Mouse (Mus musculus) liver, embryonic 11.5 days (tissue): ENCODE results near the gene Rcbtb2. TPM values are rescaled to one million over a fixed set of nuclear protein-coding genes. Genes with fewer than 3 reads are reported as not detected.
A peak's percentile ranks its signal among the peaks of the same experiment; 100 is the strongest.

Experiments used
- ATAC-seq: fragments of 200-750 bp; cut with Nextera tagmentation; replicated peaks from 2 replicates; pipeline ENCODE4 v1.8.0; 2017; ENCODE audit warnings: moderate number of reproducible peaks, mild to moderate bottlenecking, moderate TSS enrichment, moderate library complexity; ENCODE audit not compliant: low FRiP score
- DNase-seq: peaks from one replicate; pipeline ENCODE4 v3.0.0-alpha.2; 2017; ENCODE audit warnings: low spot score
- H3K27ac ChIP-seq: fragments of 300-500 bp; sonication (generic); 2 replicates; pipeline ENCODE4 v1.5.1; 2014; ENCODE audit warnings: mild to moderate bottlenecking, low read depth, low read length, control low read depth
- H3K27me3 ChIP-seq: fragments of 300-500 bp; sonication (generic); replicated peaks from 2 replicates; pipeline ENCODE4 v1.6.1; 2014; ENCODE audit warnings: low read length, mixed read lengths; ENCODE audit not compliant: control insufficient read depth, insufficient read depth
- H3K36me3 ChIP-seq: fragments of 300-500 bp; sonication (generic); 2 replicates; pipeline ENCODE4 v1.6.1; 2014; ENCODE audit warnings: mild to moderate bottlenecking, low read length, moderate library complexity, mixed read lengths; ENCODE audit not compliant: control insufficient read depth, insufficient read depth
- H3K4me1 ChIP-seq: fragments of 300-500 bp; sonication (generic); replicated peaks from 2 replicates; pipeline ENCODE4 v1.6.1; 2014; ENCODE audit warnings: low read length, mixed read lengths; ENCODE audit not compliant: control insufficient read depth, insufficient read depth
- H3K4me2 ChIP-seq: fragments of 300-500 bp; sonication (generic); 2 replicates; pipeline ENCODE4 v1.6.1; 2014; ENCODE audit warnings: mild to moderate bottlenecking, control low read depth, moderate library complexity
- H3K4me3 ChIP-seq: fragments of 300-500 bp; sonication (generic); 2 replicates; pipeline ENCODE4 v1.5.1; 2014; ENCODE audit warnings: low read depth, low read length, control low read depth
- H3K9ac ChIP-seq: fragments of 300-500 bp; sonication (generic); 2 replicates; pipeline ENCODE4 v1.6.1; 2014; ENCODE audit warnings: low read depth, low read length, control low read depth
- H3K9me3 ChIP-seq: fragments of 300-500 bp; sonication (generic); 2 replicates; pipeline ENCODE4 v1.6.1; 2016; ENCODE audit warnings: low read length, inconsistent platforms, mixed read lengths; ENCODE audit not compliant: control insufficient read depth
- WGBS: fragments of 180-500 bp; shearing (Covaris S2); extraction: QIAGEN DNeasy Blood & Tissue Kit; methylation state at CpG from one replicate; pipeline ENCODE4 v1.1.7; 2014; 5-methylcytosine and 5-hydroxymethylcytosine counted together
- polyA plus RNA-seq: library from polyadenylated mRNA; unstranded; fragments of >200 nt; fragmentation: Nextera tagmentation; extraction: Ambion mirVana; gene quantifications from 2 replicates; pipeline ENCODE4 v1.2.1, GENCODE M21; 2014

The Rcbtb2 gene
- polyA plus RNA-seq, 1 experiment from 2014 or later: 56.3 TPM

- Histone ChIP-seq H3K9ac (no peak overlapping the region), H3K4me1 (no peaks in the 10 kb centered on the region; the same call in 1 of the 2 replicates), H3K4me2 (no peak overlapping the region), H3K9me3 (no peaks in the 10 kb centered on the region), H3K27ac (no peak overlapping the region), H3K4me3 (no peak overlapping the region), H3K27me3 (no peaks in the 10 kb centered on the region), H3K36me3 (no peaks in the 10 kb centered on the region)
- DNase-seq (no peak), ATAC-seq (no peak)
- 74% methylated on average over 9 of the region's 9 CpGs for WGBS
Measured at GRCm38 (mm10) chr14:73222316-73222970, 99.6 kb downstream of the Rcbtb2 start.

- WGBS: 67% methylated on average over 3 of the region's 3 CpGs
- Histone ChIP-seq H3K4me1 (no peaks in the 10 kb centered on the region; the same call in 1 of the 2 replicates), H3K4me3 (no peak overlapping the region), H3K9me3 (no peaks in the 10 kb centered on the region), H3K4me2 (no peak overlapping the region), H3K36me3 (no peaks in the 10 kb centered on the region), H3K27ac (no peak overlapping the region), H3K27me3 (no peaks in the 10 kb centered on the region), H3K9ac (no peak overlapping the region)
- ATAC-seq (no peak), DNase-seq (no peak)
Measured at GRCm38 (mm10) chr14:73226346-73226745, 103.5 kb downstream of the Rcbtb2 start.

- H3K9ac ChIP-seq: no peak overlapping the region
- DNase-seq (no peak), ATAC-seq (no peak)
- no peak overlapping the region for H3K4me2 ChIP-seq
- 12% methylated on average over 1 of the region's 1 CpGs for WGBS
- no peaks in the 10 kb centered on the region for H3K9me3 ChIP-seq
- no peak overlapping the region for H3K27ac ChIP-seq
- H3K27me3 ChIP-seq: no peaks in the 10 kb centered on the region
- no peaks in the 10 kb centered on the region for H3K36me3 ChIP-seq
- no peaks in the 10 kb centered on the region; the same call in 1 of the 2 replicates for H3K4me1 ChIP-seq
- H3K4me3 ChIP-seq: no peak overlapping the region
Measured at GRCm38 (mm10) chr14:73226849-73227248, 104.0 kb downstream of the Rcbtb2 start.

GRCm38 (mm10) chr14:73231286-73231982 lies 108.6 kb downstream of the Rcbtb2 start:
- Histone ChIP-seq H3K27ac (no peak overlapping the region), H3K4me2 (no peak overlapping the region), H3K4me1 (peaks cover 13% of the 10 kb centered on the region), H3K9ac (no peak overlapping the region), H3K9me3 (no peaks in the 10 kb centered on the region), H3K27me3 (no peaks in the 10 kb centered on the region), H3K36me3 (no peaks in the 10 kb centered on the region), H3K4me3 (no peak overlapping the region)
- 59% methylated on average over 5 of the region's 5 CpGs for WGBS
- no peak for DNase-seq
- ATAC-seq: no peak

- WGBS: 7% methylated on average over 2 of the region's 2 CpGs
- H3K4me3 ChIP-seq: no peak overlapping the region
- H3K27me3 ChIP-seq: no peaks in the 10 kb centered on the region
- no peaks in the 10 kb centered on the region for H3K9me3 ChIP-seq
- ATAC-seq: peak; percentile 33; the same call in 1 of the 2 replicates
- peak overlapping the region; percentile 28; the same call in 1 of the 2 replicates for H3K27ac ChIP-seq
- peak overlapping the region; percentile 16 for H3K4me2 ChIP-seq
- peaks cover 13% of the 10 kb centered on the region for H3K4me1 ChIP-seq
- H3K9ac ChIP-seq: no peak overlapping the region
- no peaks in the 10 kb centered on the region for H3K36me3 ChIP-seq
- no peak for DNase-seq
Measured at GRCm38 (mm10) chr14:73234468-73235031, 111.7 kb downstream of the Rcbtb2 start.

GRCm38 (mm10) chr14:73237848-73238321 lies 115.0 kb downstream of the Rcbtb2 start, which contains the start of gene Lpar6:
Lpar6 (plus strand) TSS chr14:73237895.
- Histone ChIP-seq H3K27me3 (no peaks in the 10 kb centered on the region), H3K4me1 (peaks cover 13% of the 10 kb centered on the region), H3K9me3 (no peaks in the 10 kb centered on the region), H3K4me3 (peak within 1 kb of the TSS; percentile 57), H3K36me3 (no peaks in the 10 kb centered on the region), H3K27ac (peak within 1 kb of the TSS; percentile 85), H3K9ac (peak within 1 kb of the TSS; percentile 72), H3K4me2 (peak within 1 kb of the TSS; percentile 68)
- under 1% methylated on average over 19 of the region's 19 CpGs for WGBS
- ATAC-seq (peak; percentile 40; the same call in 1 of the 2 replicates), DNase-seq (peak; percentile 73)

- DNase-seq: peak; percentile 56
- ATAC-seq: peak; percentile 77
- peaks cover 13% of the 10 kb centered on the region for H3K4me1 ChIP-seq
- no peaks in the 10 kb centered on the region for H3K27me3 ChIP-seq
- under 1% methylated on average over 20 of the region's 20 CpGs for WGBS
- peak overlapping the region; percentile 68 for H3K4me2 ChIP-seq
- no peaks in the 10 kb centered on the region for H3K36me3 ChIP-seq
- peak overlapping the region; percentile 72 for H3K9ac ChIP-seq
- H3K9me3 ChIP-seq: no peaks in the 10 kb centered on the region
- peak overlapping the region; percentile 57 for H3K4me3 ChIP-seq
- H3K27ac ChIP-seq: peak overlapping the region; percentile 85
Measured at GRCm38 (mm10) chr14:73238498-73239250, 115.8 kb downstream of the Rcbtb2 start.

GRCm38 (mm10) chr14:73239291-73239690 lies 116.5 kb downstream of the Rcbtb2 start:
- H3K27me3 ChIP-seq: no peaks in the 10 kb centered on the region
- 1% methylated on average over 6 of the region's 6 CpGs for WGBS
- peaks cover 11% of the 10 kb centered on the region for H3K4me1 ChIP-seq
- H3K27ac ChIP-seq: peak overlapping the region; percentile 85
- H3K9me3 ChIP-seq: no peaks in the 10 kb centered on the region
- DNase-seq (peak; percentile 37), ATAC-seq (no peak; the same call in 1 of the 2 replicates)
- peak overlapping the region; percentile 72 for H3K9ac ChIP-seq
- peak overlapping the region; percentile 68 for H3K4me2 ChIP-seq
- H3K4me3 ChIP-seq: peak overlapping the region; percentile 57
- no peaks in the 10 kb centered on the region for H3K36me3 ChIP-seq
